Mouse (Mus musculus): ENCODE measurements around the gene Csf3r.
"Not testable (repeated sequence)": the region's sequence is repeated elsewhere in the genome, so short reads cannot be mapped to it uniquely, and the experiment has no call there.

Gene Csf3r

GRCm38 (mm10) chr4:126024303-126024900, at the start of gene Csf3r:
Csf3r (plus strand) TSS chr4:126024550.
- DNase-seq: no peak

GRCm38 (mm10) chr4:125977768-125978167, 46.6 kb upstream of the Csf3r start:
- peak; percentile 22 for DNase-seq

GRCm38 (mm10) chr4:125983279-125983678, 41.1 kb upstream of the Csf3r start:
- no peak for DNase-seq

- not testable (repeated sequence) for DNase-seq
Measured at GRCm38 (mm10) chr4:125985703-125986102, 38.6 kb upstream of the Csf3r start.

- no peak for DNase-seq
Measured at GRCm38 (mm10) chr4:125987071-125987470, 37.3 kb upstream of the Csf3r start.

DNA sequence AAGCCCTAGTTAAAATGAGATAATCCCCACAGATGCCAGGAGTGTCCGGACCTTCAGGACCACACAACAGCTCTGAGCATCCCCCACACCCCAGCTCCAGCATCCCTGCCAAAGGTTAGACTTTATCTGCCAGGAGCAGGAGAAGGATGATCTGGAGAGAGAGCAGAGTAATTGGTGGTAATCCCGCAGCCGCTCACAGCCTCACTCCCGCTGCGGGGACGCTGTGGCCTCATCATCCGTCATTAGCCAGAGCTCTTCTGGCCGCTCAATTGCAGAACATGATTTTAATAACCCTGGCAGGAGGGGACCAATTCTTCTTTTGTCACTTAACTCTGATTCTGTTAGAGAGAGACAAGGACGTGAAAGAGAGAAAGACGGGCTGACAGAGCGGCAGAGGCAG, 35.3 kb upstream of the Csf3r start:
- DNase-seq: no peak

- DNase-seq: peak; percentile 66
Measured at GRCm38 (mm10) chr4:125990143-125990542, 34.2 kb upstream of the Csf3r start.

GRCm38 (mm10) chr4:125992206-125992605, 32.1 kb upstream of the Csf3r start:
- no peak for DNase-seq

DNA sequence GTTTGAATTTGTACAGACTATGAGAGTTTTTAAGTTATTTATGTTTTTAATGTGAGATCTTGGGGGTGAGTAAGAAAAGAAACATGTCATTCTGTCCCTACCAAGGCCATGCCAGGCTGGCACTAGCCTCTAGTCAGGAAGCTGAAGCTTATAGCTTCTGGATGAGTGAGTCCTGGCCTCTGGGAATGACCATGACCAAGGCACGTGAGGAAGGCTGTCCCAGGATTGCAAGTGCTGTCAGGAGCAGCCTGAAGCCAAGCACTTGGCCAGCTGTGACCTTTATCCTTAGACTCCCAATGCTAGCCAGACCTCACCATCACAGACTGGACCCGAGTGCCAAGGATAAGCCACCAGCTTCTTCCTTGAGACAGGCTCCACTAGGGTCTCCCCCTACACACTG, 31.4 kb upstream of the Csf3r start:
- no peak for DNase-seq

- DNase-seq: peak; percentile 13
Measured at GRCm38 (mm10) chr4:125996576-125996975, 27.8 kb upstream of the Csf3r start.

GRCm38 (mm10) chr4:125997826-125998225, 26.5 kb upstream of the Csf3r start:
- no peak for DNase-seq

DNA sequence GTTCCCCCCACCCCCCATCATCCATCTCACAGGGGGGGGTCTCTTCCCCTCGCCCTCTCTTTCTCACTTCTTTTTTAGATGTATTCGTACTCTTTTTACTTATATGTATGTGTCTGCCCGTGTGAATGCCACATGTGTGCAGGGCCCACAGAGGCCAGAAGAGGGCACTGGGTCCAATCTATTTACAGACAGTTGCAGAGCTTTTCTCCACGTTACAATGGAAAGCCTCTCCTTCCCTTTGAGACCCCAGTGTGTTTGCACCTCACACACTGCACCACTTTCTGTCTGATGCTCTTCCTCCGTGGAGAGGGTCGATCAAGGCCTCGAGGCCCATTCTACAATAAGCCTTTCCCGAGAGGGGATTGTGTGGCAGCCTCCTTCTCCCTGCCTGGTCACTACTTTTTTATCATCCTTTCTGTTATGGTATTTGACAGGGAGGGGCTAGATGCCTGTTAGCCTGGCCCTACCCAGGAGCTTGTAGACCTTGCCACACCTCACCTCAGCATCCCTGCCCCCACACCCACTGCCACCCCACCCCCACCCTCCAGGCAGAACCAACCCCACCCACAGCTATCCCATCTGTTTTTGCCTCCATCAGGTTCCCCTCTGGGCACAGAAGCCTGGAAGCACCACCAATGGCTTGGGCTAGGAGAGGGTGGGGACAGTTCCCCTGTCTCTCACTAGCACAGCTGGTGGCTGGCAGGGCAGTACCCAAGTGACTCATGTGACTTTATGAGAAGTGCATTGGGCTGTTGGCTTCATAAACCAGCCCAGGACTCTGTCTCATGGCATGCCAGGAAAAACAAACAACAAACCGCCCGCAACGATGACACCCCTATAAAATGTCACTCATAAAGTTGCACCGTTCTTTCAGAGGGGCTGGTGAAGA, 22.8 kb upstream of the Csf3r start:
- DNase-seq: no peak

DNA sequence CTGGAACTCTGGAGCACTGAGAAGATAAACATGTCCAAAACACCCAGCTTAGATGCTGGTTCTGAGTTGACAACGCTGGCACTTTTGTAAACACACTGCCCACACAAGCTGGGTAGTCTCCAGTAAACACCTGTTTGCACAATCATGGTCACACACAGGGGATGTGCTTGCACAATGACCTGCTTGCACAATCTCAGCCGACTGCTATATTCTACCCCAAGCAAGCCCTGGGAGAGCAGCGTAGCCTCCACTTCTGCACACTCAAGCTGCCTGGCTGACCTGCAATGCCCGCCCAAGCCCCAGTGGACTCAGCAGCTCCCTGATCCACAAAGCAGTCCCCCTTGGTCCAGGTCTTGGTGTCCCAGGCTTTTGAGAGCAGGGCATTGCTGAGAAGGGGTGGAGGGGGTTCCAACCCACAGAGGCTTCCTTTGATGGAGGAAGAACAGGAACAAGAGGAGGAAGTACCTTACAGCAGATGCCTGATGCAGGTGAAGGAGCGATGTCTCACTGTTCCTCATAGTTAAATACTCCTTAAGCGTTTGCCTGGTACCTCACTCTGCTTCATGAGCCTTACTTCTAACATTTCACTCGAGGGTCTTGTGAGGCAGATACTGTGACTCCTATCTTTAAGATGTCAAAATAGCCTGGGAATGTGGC, 6.5 kb upstream of the Csf3r start:
- peak; percentile 27 for DNase-seq

DNA sequence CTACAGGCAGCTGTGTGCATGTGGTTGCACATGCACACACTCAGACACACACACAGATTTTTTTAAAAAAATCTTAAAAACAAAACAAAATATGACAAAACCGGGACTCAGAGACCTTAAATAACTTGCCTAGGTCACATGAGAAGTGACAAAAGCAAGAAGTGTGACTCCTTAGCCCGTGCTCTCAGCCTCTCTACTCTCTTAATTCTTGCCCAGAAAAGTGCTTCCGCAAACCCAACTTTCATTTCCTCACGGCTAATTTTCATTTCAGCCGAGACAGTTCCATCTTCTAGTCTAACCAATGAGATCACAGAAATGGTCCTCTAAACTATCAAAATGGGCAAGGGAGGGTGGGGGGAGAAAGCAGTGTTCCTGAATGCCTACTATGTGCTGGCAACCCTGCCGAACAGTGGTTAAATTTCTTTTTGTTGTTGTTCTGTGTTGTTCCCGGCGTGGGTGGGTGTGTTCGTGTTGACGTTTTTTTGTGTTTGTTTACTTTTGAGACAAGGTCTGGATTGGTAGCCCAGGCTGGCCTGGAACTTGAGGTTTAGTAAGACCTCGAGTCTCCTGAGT, 5.3 kb upstream of the Csf3r start:
- DNase-seq: no peak

DNA sequence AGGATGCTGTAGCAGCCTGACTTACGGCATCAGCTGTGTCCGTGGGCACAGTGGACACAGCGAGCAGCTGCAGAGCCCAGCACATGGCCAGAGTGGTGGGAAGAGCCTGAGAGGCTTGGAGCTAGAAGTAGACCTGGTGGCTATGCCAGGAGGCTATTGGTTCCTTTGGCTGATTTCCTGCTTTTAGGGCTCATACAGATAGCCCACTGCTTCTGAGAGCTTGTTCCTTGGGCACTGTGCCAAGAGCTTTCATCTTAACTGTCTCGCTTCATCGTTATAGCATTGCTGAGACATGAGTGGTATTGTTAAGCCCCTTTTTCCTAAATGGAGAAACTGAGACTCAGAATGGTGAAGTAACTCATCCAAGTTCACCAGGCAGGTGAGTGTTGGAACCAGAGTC, 1.5 kb downstream of the Csf3r start:
- no peak for DNase-seq

DNA sequence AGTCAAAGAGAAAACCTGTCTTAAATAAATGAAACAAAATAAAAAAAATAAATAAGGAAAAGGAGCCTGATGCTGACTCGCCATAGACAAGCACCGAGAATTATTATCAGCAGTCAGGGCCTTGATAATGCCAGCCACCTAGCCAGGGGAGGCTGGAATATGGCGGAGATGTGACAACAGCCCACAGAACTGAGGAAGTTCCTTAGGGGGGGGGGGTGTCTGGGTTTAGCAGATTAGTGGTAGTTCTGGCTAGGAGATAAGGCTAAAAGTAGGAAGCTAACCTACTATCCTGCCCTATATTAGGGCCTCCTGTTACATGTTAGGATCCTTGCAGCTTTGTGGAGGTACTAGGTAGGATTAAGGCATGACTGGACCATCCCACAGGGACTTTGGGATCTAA, 3.6 kb downstream of the Csf3r start:
- no peak for DNase-seq

GRCm38 (mm10) chr4:126029042-126029441, 4.7 kb downstream of the Csf3r start:
- DNase-seq: no peak

- no peak for DNase-seq
Measured at GRCm38 (mm10) chr4:126030705-126031104, 6.4 kb downstream of the Csf3r start.

DNA sequence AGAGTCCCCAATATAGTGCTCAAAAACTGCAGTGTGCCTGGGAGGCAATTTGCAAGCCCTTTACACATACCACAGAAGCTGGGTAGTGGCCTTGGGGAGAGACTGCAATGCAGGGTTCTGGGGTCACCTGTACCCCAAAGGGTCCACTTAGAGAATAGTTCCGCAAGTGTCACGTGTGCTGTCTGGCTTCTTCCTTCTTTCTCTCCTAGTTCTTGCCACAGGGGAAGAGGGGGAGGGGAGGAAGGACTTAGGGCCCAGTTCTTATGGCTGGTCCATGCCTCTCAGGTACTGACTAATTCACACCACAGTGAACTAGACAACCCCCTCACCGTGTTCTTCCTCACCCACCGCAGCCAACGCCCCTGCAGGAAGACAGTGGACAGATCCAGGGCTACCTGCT, 11.1 kb downstream of the Csf3r start:
- DNase-seq: no peak

DNA sequence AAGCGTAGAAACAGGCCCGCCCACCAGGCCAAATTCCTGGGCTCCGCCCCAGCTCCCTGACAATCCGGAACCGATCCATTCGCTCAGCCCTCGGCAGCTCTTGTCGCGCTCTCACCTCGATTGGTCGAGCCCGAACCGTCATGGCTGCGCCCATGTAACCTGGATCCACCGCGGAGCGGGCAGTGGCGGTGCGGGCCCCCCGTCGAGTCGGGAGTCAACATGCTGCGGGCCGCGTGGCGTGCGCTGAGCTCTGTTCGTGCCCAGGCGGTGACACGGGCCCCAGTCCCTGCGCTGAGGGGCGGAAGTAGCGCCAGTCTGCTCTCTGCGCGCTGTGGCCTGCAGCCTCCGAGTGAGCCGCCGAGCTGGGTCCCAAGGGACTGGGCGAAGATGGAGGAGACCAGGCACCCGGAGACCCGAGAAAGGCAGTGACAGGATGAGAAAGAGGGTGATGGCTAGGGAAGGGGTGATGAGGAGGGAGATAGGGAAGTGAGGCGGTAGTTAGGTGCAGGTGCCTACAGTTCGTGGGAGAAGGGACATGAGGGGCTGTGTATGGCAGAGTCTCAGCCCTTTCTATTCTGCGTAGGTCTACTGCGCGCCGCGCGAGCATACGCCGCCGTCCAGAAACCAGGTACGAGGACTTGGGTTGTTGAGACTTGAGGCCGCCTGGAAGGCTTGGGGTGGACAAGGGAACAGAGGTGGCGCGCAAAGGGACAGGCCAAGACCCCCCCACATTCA, 22.7 kb downstream of the Csf3r start, which contains the start of gene Mrps15:
Mrps15 (plus strand) TSS at position 75 of the 735 bp plus-strand sequence.
- peak; percentile 94 for DNase-seq

DNA sequence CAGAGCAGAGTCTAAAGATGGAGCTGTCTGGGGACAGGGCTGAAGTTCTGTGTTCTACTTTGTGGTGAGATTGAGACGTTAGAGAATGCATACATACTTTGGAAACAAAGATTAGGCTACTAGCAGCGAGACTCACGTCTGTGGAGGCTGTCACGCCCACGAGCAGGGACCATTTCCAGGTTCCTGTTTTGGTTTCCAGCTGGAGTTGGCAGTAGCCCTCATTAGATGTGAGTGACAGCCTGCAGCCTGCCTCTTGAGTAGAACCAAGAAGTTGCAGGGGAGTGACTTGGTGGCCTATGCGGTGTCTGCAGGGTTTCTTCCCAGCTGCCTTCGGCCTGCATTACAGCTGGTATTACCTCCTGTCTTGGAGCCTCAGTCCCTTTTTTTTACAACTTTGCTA, 27.3 kb downstream of the Csf3r start:
- peak; percentile 81 for DNase-seq
